Mouse (Mus musculus) lung, embryonic 16.5 days (tissue): ENCODE data around the gene Babam2. TPM values are rescaled to one million over a fixed set of nuclear protein-coding genes. Genes with fewer than 3 reads are reported as not detected.

Source experiments
- ATAC-seq: fragments of 200-750 bp; cut with Nextera tagmentation; 2 replicates; pipeline ENCODE4 v1.8.0; 2017; ENCODE audit warnings: low read depth, mild to moderate bottlenecking, moderate library complexity
- H3K27ac ChIP-seq: fragments of 300-500 bp; sonication (generic); 2 replicates; pipeline ENCODE4 v1.5.1; 2014; ENCODE audit warnings: mild to moderate bottlenecking, control low read depth, low read length
- H3K27me3 ChIP-seq: fragments of 300-500 bp; sonication (generic); 2 replicates; pipeline ENCODE4 v1.6.1; 2014; ENCODE audit warnings: low read depth, low read length, mixed read lengths; ENCODE audit not compliant: control insufficient read depth, insufficient read depth
- H3K36me3 ChIP-seq: fragments of 300-500 bp; sonication (generic); 2 replicates; pipeline ENCODE4 v1.6.1; 2014; ENCODE audit warnings: low read length; ENCODE audit not compliant: control insufficient read depth, insufficient read depth
- H3K4me1 ChIP-seq: fragments of 300-500 bp; sonication (generic); replicated peaks from 2 replicates; pipeline ENCODE4 v1.6.1; 2014; ENCODE audit warnings: low read length, mixed read lengths; ENCODE audit not compliant: control insufficient read depth, insufficient read depth
- H3K4me2 ChIP-seq: fragments of 300-500 bp; sonication (generic); 2 replicates; pipeline ENCODE4 v1.6.1; 2014; ENCODE audit warnings: low read depth, low read length, control low read depth
- H3K4me3 ChIP-seq: fragments of 300-500 bp; sonication (generic); 2 replicates; pipeline ENCODE4 v1.5.1; 2014; ENCODE audit warnings: mild to moderate bottlenecking, low read length, control low read depth
- H3K9ac ChIP-seq: fragments of 300-500 bp; sonication (generic); 2 replicates; pipeline ENCODE4 v1.6.1; 2014; ENCODE audit warnings: low read length, control low read depth
- H3K9me3 ChIP-seq: fragments of 300-500 bp; sonication (generic); 2 replicates; pipeline ENCODE4 v1.6.1; 2016; ENCODE audit warnings: low read length; ENCODE audit not compliant: control insufficient read depth
- WGBS: fragments of 180-500 bp; shearing (Covaris S2); extraction: QIAGEN DNeasy Blood & Tissue Kit; methylation state at CpG from one replicate; pipeline ENCODE4 v1.1.7; 2014; 5-methylcytosine and 5-hydroxymethylcytosine counted together
- polyA plus RNA-seq: library from polyadenylated mRNA; unstranded; fragments of >200 nt; fragmentation: Nextera tagmentation; extraction: Ambion mirVana; gene quantifications from 2 replicates; pipeline ENCODE4 v1.2.1, GENCODE M21; 2015

Gene Babam2
- polyA plus RNA-seq, 1 experiment from 2014 or later: 51.9 TPM

DNA sequence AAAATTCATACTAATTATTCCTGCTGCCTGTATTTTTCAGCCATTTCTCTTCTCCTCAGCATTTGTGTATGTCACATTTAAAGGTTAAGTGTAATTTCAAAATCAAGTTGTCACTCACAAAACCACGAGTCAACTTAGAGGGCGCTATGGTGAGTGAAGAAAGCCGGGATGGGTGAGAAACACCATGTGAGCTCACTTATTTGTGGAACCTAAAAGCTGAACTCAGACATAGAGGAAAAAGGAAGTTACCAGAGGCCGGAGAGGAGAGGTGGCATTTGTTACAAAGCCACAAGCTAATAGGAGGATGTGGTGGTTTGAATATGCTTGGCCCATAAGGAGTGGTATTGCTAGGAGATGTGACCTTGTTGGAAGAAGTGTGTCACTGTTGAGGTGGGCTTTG is 17.3 kb upstream of the Babam2 start:
- Histone ChIP-seq H3K27ac (no peak overlapping the region), H3K27me3 (no peaks in the 10 kb centered on the region), H3K4me1 (no peaks in the 10 kb centered on the region; the same call in 1 of the 2 replicates), H3K4me3 (no peak overlapping the region), H3K9ac (no peak overlapping the region), H3K4me2 (no peak overlapping the region), H3K9me3 (no peaks in the 10 kb centered on the region), H3K36me3 (no peaks in the 10 kb centered on the region)
- ATAC-seq: no peak
- WGBS: 71% methylated on average over 4 of the region's 4 CpGs

DNA sequence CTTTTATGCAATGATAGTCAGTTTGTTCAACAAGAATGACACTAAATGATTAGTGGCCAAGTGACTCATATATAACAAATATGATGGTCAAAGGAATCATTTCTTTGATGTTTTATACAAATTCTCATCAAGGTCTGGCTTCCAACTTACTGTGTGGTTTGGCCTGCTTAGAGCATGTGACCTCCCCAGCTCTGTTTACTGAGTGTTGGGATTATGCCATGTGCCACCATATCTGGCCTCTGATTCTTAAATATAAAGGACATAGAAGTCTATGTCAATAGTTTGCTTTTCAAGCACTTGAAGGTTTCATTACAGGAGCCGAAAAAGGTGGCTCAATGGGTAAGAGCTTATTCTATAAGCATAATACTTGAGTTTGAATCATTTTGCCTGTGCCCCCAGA is 15.2 kb upstream of the Babam2 start:
- Histone ChIP-seq H3K4me2 (no peak overlapping the region), H3K4me1 (no peaks in the 10 kb centered on the region; the same call in 1 of the 2 replicates), H3K27ac (no peak overlapping the region), H3K9ac (no peak overlapping the region), H3K27me3 (no peaks in the 10 kb centered on the region), H3K36me3 (no peaks in the 10 kb centered on the region), H3K4me3 (no peak overlapping the region), H3K9me3 (no peaks in the 10 kb centered on the region)
- 45% methylated on average over 1 of the region's 1 CpGs for WGBS
- ATAC-seq: no peak

DNA sequence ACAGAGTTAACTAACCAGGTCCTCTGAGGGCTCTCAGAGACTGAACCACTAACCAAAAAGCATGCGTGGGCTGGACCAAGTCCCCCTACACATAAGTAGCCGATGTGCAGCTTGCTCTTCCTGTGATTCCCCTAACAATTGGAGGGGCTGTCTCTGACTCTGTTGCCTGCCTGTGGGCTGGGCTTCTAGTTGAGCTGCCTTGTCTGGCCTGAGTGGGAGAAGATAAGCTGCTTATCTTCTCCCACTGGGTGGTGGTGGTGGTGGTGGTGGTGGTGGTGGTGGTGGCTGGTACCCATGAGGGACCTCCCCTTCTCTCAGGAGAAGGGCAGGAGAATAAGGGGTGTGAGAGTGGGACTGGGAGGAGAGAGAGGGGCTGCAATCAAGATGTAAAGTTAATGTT is 11.4 kb upstream of the Babam2 start:
- no peaks in the 10 kb centered on the region for H3K36me3 ChIP-seq
- no peaks in the 10 kb centered on the region for H3K27me3 ChIP-seq
- ATAC-seq: no peak
- WGBS: 60% methylated on average over 2 of the region's 2 CpGs
- no peaks in the 10 kb centered on the region for H3K9me3 ChIP-seq
- H3K9ac ChIP-seq: no peak overlapping the region
- H3K27ac ChIP-seq: no peak overlapping the region
- H3K4me3 ChIP-seq: no peak overlapping the region
- H3K4me2 ChIP-seq: no peak overlapping the region
- H3K4me1 ChIP-seq: no peaks in the 10 kb centered on the region; the same call in 1 of the 2 replicates

DNA sequence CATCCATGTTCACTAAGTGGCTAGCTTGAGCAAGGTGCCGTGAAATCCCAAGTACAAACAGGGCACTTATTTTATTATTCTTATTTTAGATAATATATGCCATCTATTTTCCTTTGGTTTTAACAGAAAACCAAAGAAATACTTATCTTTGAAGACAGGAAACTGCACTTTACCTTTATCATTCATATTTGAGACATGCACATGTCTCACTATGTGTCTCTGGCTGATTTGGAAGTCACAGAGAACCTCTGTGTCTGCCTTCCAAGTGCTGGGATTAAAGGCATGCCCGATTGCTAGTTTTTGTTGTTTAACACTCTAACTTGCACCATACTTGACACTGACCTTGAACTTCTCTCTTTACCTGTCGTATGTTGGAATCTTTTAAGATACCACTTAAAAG is 9.5 kb upstream of the Babam2 start:
- H3K36me3 ChIP-seq: no peaks in the 10 kb centered on the region
- no peaks in the 10 kb centered on the region; the same call in 1 of the 2 replicates for H3K4me1 ChIP-seq
- no peak overlapping the region for H3K9ac ChIP-seq
- H3K27ac ChIP-seq: no peak overlapping the region
- ATAC-seq: no peak
- no peaks in the 10 kb centered on the region for H3K9me3 ChIP-seq
- no peak overlapping the region for H3K4me3 ChIP-seq
- no peak overlapping the region for H3K4me2 ChIP-seq
- H3K27me3 ChIP-seq: no peaks in the 10 kb centered on the region
- WGBS: 76% methylated on average over 3 of the region's 3 CpGs

DNA sequence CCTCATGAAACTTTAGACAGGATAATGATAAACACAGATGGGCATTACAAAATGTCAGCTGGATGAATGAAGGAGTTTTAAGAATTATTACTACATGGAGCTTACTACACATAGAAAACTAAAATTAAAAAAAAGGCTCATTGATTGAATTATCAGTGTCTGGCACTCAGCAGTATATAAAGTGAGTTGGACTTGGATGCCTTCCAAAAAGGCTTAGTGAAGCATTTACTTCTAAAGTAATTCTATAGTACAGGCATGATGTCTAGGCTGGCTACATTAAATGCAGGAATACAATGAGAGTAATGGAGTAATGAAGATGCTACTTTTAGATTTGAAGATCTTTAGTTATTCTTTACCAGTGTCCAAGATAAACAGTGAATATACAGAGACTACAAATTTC is 4.3 kb upstream of the Babam2 start:
- no peak for ATAC-seq
- Histone ChIP-seq H3K27me3 (no peaks in the 10 kb centered on the region), H3K27ac (no peak overlapping the region), H3K9ac (no peak overlapping the region), H3K4me2 (no peak overlapping the region), H3K4me1 (peaks cover 4% of the 10 kb centered on the region; the same call in 1 of the 2 replicates), H3K36me3 (no peaks in the 10 kb centered on the region), H3K4me3 (no peak overlapping the region), H3K9me3 (no peaks in the 10 kb centered on the region)

DNA sequence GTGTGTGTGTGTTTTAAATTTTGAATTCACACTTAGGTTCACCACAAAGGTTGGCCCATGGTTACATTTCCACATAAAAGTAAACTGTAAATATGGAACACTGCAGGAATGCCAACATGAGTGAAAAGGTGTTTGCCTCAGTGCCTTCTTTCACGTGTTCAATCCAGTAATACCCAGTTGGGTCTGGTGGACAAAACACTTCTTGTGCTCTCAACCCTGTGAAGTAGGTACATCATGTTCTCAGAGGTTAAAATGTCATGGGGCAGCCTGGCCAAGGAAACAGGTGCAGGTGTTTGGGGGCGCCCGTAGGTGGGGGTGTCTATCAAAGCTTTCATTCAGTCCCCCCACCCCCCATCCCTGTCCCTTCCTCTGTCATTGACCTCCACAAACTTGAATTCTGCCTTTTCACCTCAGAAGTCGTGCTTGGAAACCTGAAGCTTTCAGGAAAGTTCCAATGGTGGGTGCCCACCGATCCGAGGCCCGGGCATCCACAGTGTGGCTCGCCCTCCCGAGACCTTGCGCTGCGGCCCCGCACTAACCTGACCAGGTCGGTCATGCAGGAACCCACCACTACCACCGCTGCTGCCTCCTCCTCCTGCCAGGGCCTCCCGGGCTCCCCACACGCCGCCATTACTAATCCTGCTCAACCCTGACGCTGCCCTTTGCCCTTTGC is 377 bp upstream of the Babam2 start, which contains the start of gene Rbks:
Gene Rbks (minus strand): TSS at position 657 of the 673 bp plus-strand sequence.
- Histone ChIP-seq H3K27ac (peak within 1 kb of the TSS; percentile 92), H3K9me3 (no peaks in the 10 kb centered on the region), H3K36me3 (no peaks in the 10 kb centered on the region), H3K4me1 (peaks cover 4% of the 10 kb centered on the region; the same call in 1 of the 2 replicates), H3K9ac (peak within 1 kb of the TSS; percentile 95), H3K4me3 (peak within 1 kb of the TSS; percentile 93), H3K27me3 (no peaks in the 10 kb centered on the region), H3K4me2 (peak within 1 kb of the TSS; percentile 85)
- peak; percentile 53; the same call in 1 of the 2 replicates for ATAC-seq
- 5% methylated on average over 18 of the region's 18 CpGs for WGBS

DNA sequence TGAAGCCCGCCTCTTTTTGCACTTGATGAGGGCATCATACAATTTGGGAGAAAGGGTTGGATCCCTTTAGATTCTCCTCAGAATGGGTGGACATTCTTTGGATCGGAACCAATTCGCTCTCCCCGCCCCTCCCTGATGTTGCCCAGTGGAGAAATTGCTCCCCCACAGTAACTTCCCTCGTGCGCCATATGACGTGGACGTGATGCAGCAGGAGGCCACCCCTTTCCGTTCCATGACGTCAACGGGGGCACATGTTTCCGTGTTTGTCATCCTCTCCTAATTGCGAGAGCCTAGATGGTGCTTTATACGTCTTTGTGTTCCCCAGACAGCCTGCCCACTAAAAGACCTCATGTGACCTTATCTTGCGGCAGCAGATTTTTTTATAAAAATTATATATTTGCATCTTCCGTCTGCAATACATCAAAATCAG is 828 bp downstream of the Babam2 start:
- H3K9me3 ChIP-seq: no peaks in the 10 kb centered on the region
- no peaks in the 10 kb centered on the region for H3K27me3 ChIP-seq
- H3K4me1 ChIP-seq: peaks cover 4% of the 10 kb centered on the region; the same call in 1 of the 2 replicates
- peak; percentile 80 for ATAC-seq
- WGBS: 3% methylated on average over 16 of the region's 16 CpGs
- peak overlapping the region; percentile 85 for H3K4me2 ChIP-seq
- peak overlapping the region; percentile 95 for H3K9ac ChIP-seq
- H3K4me3 ChIP-seq: peak overlapping the region; percentile 93
- H3K27ac ChIP-seq: peak overlapping the region; percentile 92
- no peaks in the 10 kb centered on the region for H3K36me3 ChIP-seq

DNA sequence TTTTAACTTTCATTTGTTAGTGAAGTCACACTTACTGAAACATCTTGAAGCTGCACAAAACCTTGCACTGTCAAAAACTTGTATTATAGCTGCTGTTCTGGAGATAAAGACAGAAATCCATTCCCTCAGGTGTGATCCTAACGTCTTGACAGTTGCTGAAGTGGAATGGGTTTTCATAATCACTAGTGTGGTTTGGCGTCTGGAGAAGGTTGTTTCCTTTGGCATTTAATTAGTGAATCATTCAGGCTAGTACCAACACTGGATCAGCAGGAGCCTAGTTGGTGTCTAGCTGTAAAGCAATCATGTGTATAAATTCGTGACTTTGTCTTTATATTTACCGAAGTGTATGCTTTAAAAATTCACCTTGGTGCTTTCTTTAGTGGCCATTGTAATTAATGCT is 1.4 kb downstream of the Babam2 start:
- no peaks in the 10 kb centered on the region for H3K27me3 ChIP-seq
- H3K4me1 ChIP-seq: peaks cover 4% of the 10 kb centered on the region; the same call in 1 of the 2 replicates
- H3K4me2 ChIP-seq: no peak overlapping the region
- H3K27ac ChIP-seq: no peak overlapping the region
- no peaks in the 10 kb centered on the region for H3K9me3 ChIP-seq
- H3K4me3 ChIP-seq: no peak overlapping the region
- ATAC-seq: no peak
- WGBS: 38% methylated on average over 4 of the region's 4 CpGs
- no peaks in the 10 kb centered on the region for H3K36me3 ChIP-seq
- H3K9ac ChIP-seq: no peak overlapping the region

DNA sequence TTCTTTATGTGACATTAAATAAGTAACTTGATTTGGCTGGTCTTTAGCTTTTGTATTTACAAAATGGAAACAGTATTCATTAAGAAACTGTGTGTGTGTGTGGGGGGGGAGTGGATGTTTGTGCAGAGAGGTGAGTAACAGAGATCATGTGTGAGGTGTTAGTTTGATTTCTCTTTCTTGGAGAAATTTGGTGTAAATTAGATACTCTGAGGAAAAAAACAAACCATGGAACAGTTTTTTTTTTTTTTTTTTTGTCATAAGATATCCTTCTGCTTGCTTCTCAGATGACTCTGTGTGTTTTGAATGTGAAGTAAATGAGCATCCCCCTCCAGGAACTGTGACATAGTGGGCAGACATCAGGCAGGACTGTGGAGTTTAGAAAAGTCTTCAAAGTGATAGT is 1.9 kb downstream of the Babam2 start:
- H3K4me1 ChIP-seq: peaks cover 4% of the 10 kb centered on the region; the same call in 1 of the 2 replicates
- H3K4me2 ChIP-seq: no peak overlapping the region
- H3K4me3 ChIP-seq: no peak overlapping the region
- no peaks in the 10 kb centered on the region for H3K9me3 ChIP-seq
- no peaks in the 10 kb centered on the region for H3K27me3 ChIP-seq
- no peak overlapping the region for H3K9ac ChIP-seq
- no peak for ATAC-seq
- H3K27ac ChIP-seq: no peak overlapping the region
- H3K36me3 ChIP-seq: no peaks in the 10 kb centered on the region
